Mouse (Mus musculus) layer of hippocampus, adult 9-10 months (tissue): Measurements from ENCODE around the gene Spryd7.

Experiments
- DNase-seq: peaks from one replicate; pipeline ENCODE4 v3.0.0; 2022; ENCODE audit warnings: low spot score

The Spryd7 gene

DNA sequence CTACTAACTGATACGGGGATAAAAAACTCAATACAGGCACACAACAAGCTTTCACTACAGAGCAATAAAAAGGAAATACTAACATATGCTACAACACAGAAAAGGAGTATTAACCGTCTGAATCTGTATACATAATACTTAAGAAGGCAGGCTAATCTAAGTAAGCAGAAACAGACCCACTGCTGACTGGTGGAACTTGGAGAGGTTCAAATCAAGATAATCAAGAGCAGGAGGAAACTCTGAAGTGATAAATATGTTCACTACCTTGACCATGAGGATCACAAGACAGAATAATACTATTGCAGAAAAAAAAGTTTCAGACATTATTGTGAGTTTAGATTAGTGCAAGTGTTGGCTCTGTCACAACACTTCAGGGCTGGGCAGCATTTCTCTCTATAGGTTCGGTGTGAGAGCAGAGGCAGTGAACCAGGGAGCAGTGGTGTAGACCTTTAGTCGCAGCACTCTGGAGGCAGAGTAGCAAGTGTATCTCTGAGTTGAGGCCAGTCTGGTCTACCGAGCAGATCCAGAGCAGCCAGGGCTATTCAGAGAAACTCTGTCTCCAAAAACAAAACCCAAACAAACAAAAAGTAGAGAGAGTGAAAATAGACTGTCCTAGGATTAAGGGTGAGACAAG is 19.9 kb downstream of the Spryd7 start:
- no peak for DNase-seq

GRCm38 (mm10) chr14:61535811-61536210 is 20.9 kb downstream of the Spryd7 start:
- DNase-seq, result no peak

- DNase-seq, result no peak
Measured at GRCm38 (mm10) chr14:61530966-61531365, 25.7 kb downstream of the Spryd7 start.

GRCm38 (mm10) chr14:61530396-61530795 is 26.3 kb downstream of the Spryd7 start:
- DNase-seq, result no peak

DNA sequence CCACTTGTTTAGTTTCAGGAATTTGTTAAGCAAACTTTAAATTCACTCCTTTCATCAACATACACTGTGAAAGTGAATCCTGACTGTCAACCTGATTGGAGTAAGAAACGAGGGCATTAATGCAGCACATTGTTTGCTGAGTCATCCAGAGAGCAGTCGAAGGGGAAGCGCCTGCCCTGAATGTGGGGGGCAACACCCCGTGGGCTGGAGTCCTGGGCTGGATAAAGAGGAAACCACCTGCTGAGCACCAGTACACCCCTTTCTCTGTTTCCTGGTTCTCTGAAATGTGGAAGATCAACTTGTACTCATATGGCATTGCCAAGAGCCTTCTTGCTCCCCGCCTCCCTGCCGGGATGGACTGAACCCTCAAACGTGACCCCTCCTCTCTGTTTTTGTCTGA is 27.2 kb downstream of the Spryd7 start:
- no peak for DNase-seq

GRCm38 (mm10) chr14:61526006-61526405 is 30.7 kb downstream of the Spryd7 start:
- DNase-seq, result no peak

GRCm38 (mm10) chr14:61523821-61524220 is 32.9 kb downstream of the Spryd7 start:
- DNase-seq, result no peak

- DNase-seq, result peak; percentile 11
Measured at GRCm38 (mm10) chr14:61518659-61519480, 37.8 kb downstream of the Spryd7 start.

DNA sequence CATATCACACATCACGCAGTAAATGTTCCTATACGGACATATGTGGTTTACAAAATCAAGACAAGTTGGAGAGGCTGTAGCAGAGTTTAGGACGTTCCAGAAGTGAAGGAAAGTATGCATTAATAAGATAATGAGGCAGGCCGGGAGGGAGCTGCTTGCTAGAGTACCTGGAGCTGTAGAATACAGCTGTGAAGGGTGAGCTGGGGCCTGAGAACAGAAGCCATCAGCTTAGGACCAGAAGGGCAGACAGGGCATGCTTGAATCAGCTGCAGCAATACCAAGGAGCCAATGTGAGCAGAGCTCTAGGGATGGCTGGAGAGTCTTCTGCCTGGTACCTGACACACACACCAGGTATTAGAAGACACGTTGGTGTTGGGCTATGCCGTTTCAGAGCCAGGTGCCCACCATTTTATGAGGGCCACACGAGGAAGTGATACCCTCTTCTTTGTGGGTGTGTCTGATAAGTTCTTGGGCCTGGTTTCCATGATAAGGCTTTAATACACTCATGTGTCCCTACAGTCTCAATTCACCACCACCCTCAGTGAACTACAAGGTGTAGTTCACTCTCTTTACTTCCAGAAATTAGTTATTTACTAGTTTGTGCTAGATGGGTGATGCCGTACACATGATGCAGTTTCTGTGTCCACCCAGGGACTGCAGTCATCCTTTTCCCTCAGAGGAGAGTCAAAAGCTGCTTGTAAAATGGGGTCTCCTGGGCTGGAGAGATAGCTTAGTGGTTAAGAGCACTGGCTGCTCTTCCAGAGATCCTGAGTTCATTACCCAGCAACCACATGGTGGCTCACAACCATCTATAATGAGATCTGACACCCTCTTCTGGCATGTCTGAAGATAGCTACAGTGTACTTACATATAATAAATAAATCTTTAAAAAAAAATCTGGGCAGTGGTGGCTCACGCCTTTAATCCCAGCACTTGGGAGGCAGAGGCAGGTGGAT is 39.9 kb downstream of the Spryd7 start:
- DNase-seq, result no peak

- no peak for DNase-seq
Measured at GRCm38 (mm10) chr14:61511494-61511893, 45.2 kb downstream of the Spryd7 start.

- DNase-seq, result peak; percentile 65
Measured at GRCm38 (mm10) chr14:61497716-61498490, 58.8 kb downstream of the Spryd7 start.

- peak; percentile 17 for DNase-seq
Measured at GRCm38 (mm10) chr14:61493511-61494135, 63.1 kb downstream of the Spryd7 start.
